Mouse (Mus musculus): Measurements from ENCODE around the gene Col3a1.

The Col3a1 gene

GRCm38 (mm10) chr1:45381866-45382265 lies 70.5 kb downstream of the Col3a1 start:
- in situ Hi-C loops (cut with MboI, MseI), result no loop called here

Data from T-helper 2 cell (primary cell).